Mouse (Mus musculus) liver, embryonic 13.5 days (tissue): Measurements from ENCODE around the gene Sec61a1. TPM values are rescaled to one million over a fixed set of nuclear protein-coding genes. Genes with fewer than 3 reads are reported as not detected.

Experiments used
- ATAC-seq: fragments of 200-750 bp; cut with Nextera tagmentation; 2 replicates; pipeline ENCODE4 v1.8.0; 2017; ENCODE audit warnings: low read depth, mild to moderate bottlenecking, moderate number of reproducible peaks, moderate library complexity
- DNase-seq: peaks from one replicate; pipeline ENCODE4 v3.0.0; 2022
- H3K27ac ChIP-seq: fragments of 300-500 bp; sonication (generic); 2 replicates; pipeline ENCODE4 v1.5.1; 2015; ENCODE audit warnings: moderate library complexity, mild to moderate bottlenecking, inconsistent platforms
- H3K27me3 ChIP-seq: fragments of 300-500 bp; sonication (generic); 2 replicates; pipeline ENCODE4 v1.6.1; 2015; ENCODE audit warnings: mild to moderate bottlenecking, inconsistent platforms
- H3K36me3 ChIP-seq: fragments of 300-500 bp; sonication (generic); 2 replicates; pipeline ENCODE4 v1.6.1; 2015; ENCODE audit warnings: mild to moderate bottlenecking, inconsistent platforms
- H3K4me1 ChIP-seq: fragments of 300-500 bp; sonication (generic); replicated peaks from 2 replicates; pipeline ENCODE4 v1.6.1; 2015; ENCODE audit warnings: inconsistent platforms
- H3K4me2 ChIP-seq: fragments of 300-500 bp; sonication (generic); 2 replicates; pipeline ENCODE4 v1.6.1; 2015; ENCODE audit warnings: inconsistent platforms, mild to moderate bottlenecking, moderate library complexity
- H3K4me3 ChIP-seq: fragments of 300-500 bp; sonication (generic); replicated peaks from 2 replicates; pipeline ENCODE4 v1.5.1; 2015; ENCODE audit warnings: mild to moderate bottlenecking, inconsistent platforms
- H3K9ac ChIP-seq: fragments of 300-500 bp; sonication (generic); 2 replicates; pipeline ENCODE4 v1.6.1; 2015; ENCODE audit warnings: mild to moderate bottlenecking, inconsistent platforms
- H3K9me3 ChIP-seq: fragments of 300-500 bp; sonication (generic); replicated peaks from 2 replicates; pipeline ENCODE4 v1.6.1; 2016; ENCODE audit warnings: inconsistent platforms
- WGBS: fragments of 180-500 bp; shearing (Covaris S2); methylation state at CpG from one replicate; pipeline ENCODE4 v1.1.7; 2015; ENCODE audit not compliant: insufficient replicate concordance; 5-methylcytosine and 5-hydroxymethylcytosine counted together
- polyA plus RNA-seq: library from polyadenylated mRNA; unstranded; fragments of >200 nt; fragmentation: Nextera tagmentation; extraction: Ambion mirVana; gene quantifications from 2 replicates; pipeline ENCODE4 v1.2.1, GENCODE M21; 2015

The Sec61a1 gene
- polyA plus RNA-seq, 1 experiment from 2014 or later: 113 TPM

- H3K4me1 ChIP-seq: peaks cover 10% of the 10 kb centered on the region
- no peaks in the 10 kb centered on the region for H3K27me3 ChIP-seq
- H3K4me2 ChIP-seq: no peak overlapping the region
- H3K9ac ChIP-seq: no peak overlapping the region
- no peaks in the 10 kb centered on the region for H3K9me3 ChIP-seq
- DNase-seq (no peak), ATAC-seq (no peak)
- 82% methylated on average over 7 of the region's 7 CpGs for WGBS
- H3K36me3 ChIP-seq: peaks cover 89% of the 10 kb centered on the region
- no peak overlapping the region for H3K4me3 ChIP-seq
- no peak overlapping the region for H3K27ac ChIP-seq
These were observed 29.7 kb downstream of the Sec61a1 start for GRCm38 (mm10) chr6:88489026-88489425.

DNA sequence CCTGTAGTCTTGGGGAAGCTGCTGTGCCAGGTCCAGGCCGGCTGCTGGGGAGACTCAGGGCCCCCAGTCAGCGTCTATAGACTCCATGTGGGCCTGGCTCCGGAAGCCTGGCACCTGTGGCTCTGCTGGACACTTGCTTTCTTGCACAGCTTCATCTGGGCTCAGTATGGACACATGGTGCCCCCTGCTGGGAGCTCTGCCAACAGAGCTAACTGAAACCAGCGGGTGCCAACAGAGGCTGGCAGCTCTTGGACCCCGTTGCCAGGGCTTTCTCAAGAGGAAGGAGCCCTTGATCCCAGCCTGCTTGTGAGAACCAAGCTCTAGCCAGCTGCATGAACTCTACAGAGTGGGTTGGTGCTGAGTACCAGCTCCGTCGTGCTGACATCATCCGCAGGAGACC, 31.8 kb downstream of the Sec61a1 start:
- no peak overlapping the region for H3K4me2 ChIP-seq
- no peak for DNase-seq
- no peaks in the 10 kb centered on the region for H3K27me3 ChIP-seq
- H3K9ac ChIP-seq: no peak overlapping the region
- WGBS: 85% methylated on average over 8 of the region's 8 CpGs
- no peak overlapping the region for H3K4me3 ChIP-seq
- H3K9me3 ChIP-seq: no peaks in the 10 kb centered on the region
- peaks cover 10% of the 10 kb centered on the region for H3K4me1 ChIP-seq
- no peak for ATAC-seq
- no peak overlapping the region for H3K27ac ChIP-seq
- H3K36me3 ChIP-seq: peaks cover 89% of the 10 kb centered on the region

DNA sequence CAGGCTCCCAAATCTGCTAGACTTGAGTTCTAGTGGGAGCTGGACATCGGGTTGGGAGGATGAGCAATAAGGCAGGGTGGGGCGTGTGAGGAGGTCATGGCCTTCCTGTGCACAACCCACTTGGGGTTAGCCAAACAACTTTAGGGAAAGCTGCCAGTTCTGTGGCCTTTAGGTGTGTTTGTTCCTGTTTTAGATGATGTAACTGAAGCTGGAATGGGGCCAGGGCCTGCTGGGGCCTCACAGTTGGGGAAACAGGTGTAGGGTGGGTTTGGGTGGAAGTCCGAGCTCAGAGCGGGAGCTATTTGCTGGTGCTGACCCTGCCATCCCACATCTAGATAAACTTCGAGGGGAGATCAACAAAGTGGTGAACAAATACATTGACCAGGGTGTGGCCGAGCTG, 33.3 kb downstream of the Sec61a1 start:
- Histone ChIP-seq H3K27me3 (no peaks in the 10 kb centered on the region), H3K9ac (no peak overlapping the region), H3K36me3 (peaks cover 90% of the 10 kb centered on the region), H3K4me3 (no peak overlapping the region), H3K4me1 (peaks cover 10% of the 10 kb centered on the region), H3K4me2 (no peak overlapping the region), H3K27ac (no peak overlapping the region), H3K9me3 (no peaks in the 10 kb centered on the region)
- 73% methylated on average over 6 of the region's 6 CpGs for WGBS
- DNase-seq (no peak), ATAC-seq (peak; percentile 67)

- no peak overlapping the region for H3K9ac ChIP-seq
- no peak overlapping the region for H3K4me3 ChIP-seq
- H3K9me3 ChIP-seq: no peaks in the 10 kb centered on the region
- DNase-seq (no peak), ATAC-seq (no peak)
- H3K36me3 ChIP-seq: peaks cover 98% of the 10 kb centered on the region
- peaks cover 10% of the 10 kb centered on the region for H3K4me1 ChIP-seq
- no peak overlapping the region for H3K27ac ChIP-seq
- H3K27me3 ChIP-seq: no peaks in the 10 kb centered on the region
- H3K4me2 ChIP-seq: no peak overlapping the region
These were observed 34.8 kb downstream of the Sec61a1 start for GRCm38 (mm10) chr6:88483913-88484312.

- DNase-seq (no peak), ATAC-seq (no peak)
- Histone ChIP-seq H3K27ac (no peak overlapping the region), H3K4me2 (no peak overlapping the region), H3K4me3 (no peak overlapping the region), H3K9ac (no peak overlapping the region), H3K4me1 (peaks cover 10% of the 10 kb centered on the region), H3K9me3 (no peaks in the 10 kb centered on the region), H3K27me3 (no peaks in the 10 kb centered on the region), H3K36me3 (peaks cover 98% of the 10 kb centered on the region)
- WGBS: 81% methylated on average over 7 of the region's 7 CpGs
These were observed 35.6 kb downstream of the Sec61a1 start for GRCm38 (mm10) chr6:88483111-88483510.

DNA sequence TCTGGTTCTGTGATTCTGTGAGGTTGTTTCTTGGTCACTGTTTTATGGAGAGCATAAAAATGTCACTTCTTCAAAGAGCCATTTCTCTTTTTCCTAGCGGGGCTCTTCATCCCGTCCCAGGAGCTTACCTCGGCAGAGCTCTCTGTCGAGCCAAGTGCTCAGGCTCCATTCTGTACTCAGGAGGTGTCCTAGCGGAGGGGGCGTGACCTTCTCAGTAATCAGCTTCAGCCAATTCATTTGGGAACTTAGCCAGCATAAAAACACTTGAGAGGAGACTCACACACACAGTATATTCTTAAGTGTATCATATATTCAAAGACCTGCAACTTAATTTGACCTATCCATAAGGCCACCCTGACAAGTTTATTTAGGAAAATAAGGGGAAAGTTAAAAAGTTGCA, 38.3 kb downstream of the Sec61a1 start:
- H3K27ac ChIP-seq: no peak overlapping the region
- H3K9ac ChIP-seq: no peak overlapping the region
- H3K27me3 ChIP-seq: no peaks in the 10 kb centered on the region
- DNase-seq: no peak
- ATAC-seq: no peak
- H3K4me1 ChIP-seq: peaks cover 15% of the 10 kb centered on the region
- no peaks in the 10 kb centered on the region for H3K9me3 ChIP-seq
- no peak overlapping the region for H3K4me3 ChIP-seq
- peaks cover 97% of the 10 kb centered on the region for H3K36me3 ChIP-seq
- 70% methylated on average over 6 of the region's 6 CpGs for WGBS
- H3K4me2 ChIP-seq: no peak overlapping the region

GRCm38 (mm10) chr6:88469878-88470277, 48.8 kb downstream of the Sec61a1 start:
- Histone ChIP-seq H3K4me1 (peaks cover 23% of the 10 kb centered on the region), H3K4me3 (no peak overlapping the region), H3K4me2 (no peak overlapping the region), H3K36me3 (peaks cover 76% of the 10 kb centered on the region), H3K27ac (peak overlapping the region; percentile 13; the same call in 1 of the 2 replicates), H3K9ac (no peak overlapping the region), H3K27me3 (no peaks in the 10 kb centered on the region), H3K9me3 (no peaks in the 10 kb centered on the region)
- DNase-seq: no peak
- no peak for ATAC-seq
- WGBS: 66% methylated on average over 6 of the region's 6 CpGs

GRCm38 (mm10) chr6:88465181-88465920, 53.4 kb downstream of the Sec61a1 start, which contains the start of gene Ruvbl1:
TSS of gene Ruvbl1 (plus strand) at chr6:88465409.
- DNase-seq (peak; percentile 88), ATAC-seq (peak; percentile 100)
- Histone ChIP-seq H3K27ac (peak within 1 kb of the TSS; percentile 34), H3K4me3 (peak within 1 kb of the TSS; percentile 77), H3K9ac (peak within 1 kb of the TSS; percentile 81), H3K4me2 (peak within 1 kb of the TSS; percentile 85), H3K36me3 (peaks cover 31% of the 10 kb centered on the region), H3K27me3 (no peaks in the 10 kb centered on the region), H3K4me1 (peaks cover 25% of the 10 kb centered on the region), H3K9me3 (no peaks in the 10 kb centered on the region)
- WGBS: under 1% methylated on average over 42 of the region's 42 CpGs

DNA sequence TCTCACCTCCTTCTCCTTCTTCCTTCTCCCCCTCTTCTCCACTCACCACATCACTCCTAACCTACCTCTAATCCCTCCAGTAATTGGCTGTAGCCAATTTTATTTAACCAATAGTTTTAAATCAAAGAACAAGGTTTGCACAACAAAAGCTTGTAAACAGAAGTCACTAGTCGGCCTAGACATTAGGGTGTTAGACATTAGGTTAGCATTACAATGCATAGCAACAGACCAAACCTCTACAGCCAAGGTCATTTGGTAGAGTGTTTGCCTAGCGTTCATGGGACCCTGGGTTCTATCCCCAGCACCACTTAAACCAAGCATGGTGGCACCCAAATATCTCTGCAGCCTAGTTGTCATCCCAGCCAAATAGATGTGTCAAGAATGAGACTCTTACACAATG, 64.2 kb downstream of the Sec61a1 start:
- Histone ChIP-seq H3K4me3 (no peak overlapping the region), H3K4me1 (no peaks in the 10 kb centered on the region), H3K9ac (no peak overlapping the region), H3K27me3 (peaks cover 7% of the 10 kb centered on the region; the same call in 1 of the 2 replicates), H3K36me3 (no peaks in the 10 kb centered on the region), H3K27ac (no peak overlapping the region), H3K9me3 (no peaks in the 10 kb centered on the region), H3K4me2 (no peak overlapping the region)
- ATAC-seq (no peak), DNase-seq (no peak)
- 47% methylated on average over 2 of the region's 2 CpGs for WGBS

Other genes with a start within 250 kb of the Sec61a1 start
- gene Eefsec, start 72.4 kb downstream of the Sec61a1 start, polyA plus RNA-seq: 22.8 and 23.1 TPM in 2 replicates
- 113 and 122 TPM in 2 replicates for gene Ruvbl1, start 53.5 kb downstream of the Sec61a1 start, polyA plus RNA-seq
- gene Kbtbd12, start 119.0 kb upstream of the Sec61a1 start, polyA plus RNA-seq: 1.1 and 1.6 TPM in 2 replicates
- gene Mgll, start 205.5 kb upstream of the Sec61a1 start, polyA plus RNA-seq: 66.8 and 68.8 TPM in 2 replicates